Mouse (Mus musculus): ENCODE results near the gene Bgn. TPM values are rescaled to one million over a fixed set of nuclear protein-coding genes. Genes with fewer than 3 reads are reported as not detected.

Bgn gene
- polyA plus RNA-seq (2015; fragmentation: Nextera tagmentation; extraction: Ambion mirVana) = 175 and 176 TPM in 2 replicates

GRCm38 (mm10) chrX:73483484-73483810 is at the start of gene Bgn:
Gene Bgn (plus strand): TSS chrX:73483602.
- ATAC-seq (peak; percentile 62), DNase-seq (ENCODE audit: low spot score) (peak; percentile 64)
- Histone ChIP-seq H3K27ac (ENCODE audit: low read length) (peak within 1 kb of the TSS; percentile 72), H3K4me2 (replicated peaks; ENCODE audit: low read depth, low read length) (peak within 1 kb of the TSS; percentile 49), H3K9me3 (ENCODE audit: low read length) (no peaks in the 10 kb centered on the region), H3K27me3 (replicated peaks; ENCODE audit: insufficient read depth, low read length) (no peaks in the 10 kb centered on the region), H3K36me3 (ENCODE audit: insufficient read depth, low read length) (no peaks in the 10 kb centered on the region), H3K9ac (replicated peaks; ENCODE audit: low read depth) (peak within 1 kb of the TSS; percentile 36), H3K4me1 (ENCODE audit: insufficient read depth, low read depth, low read length) (no peaks in the 10 kb centered on the region; the same call in 1 of the 2 replicates), H3K4me3 (ENCODE audit: low read depth, low read length) (peak within 1 kb of the TSS; percentile 32)
- 17% methylated on average over 10 of the region's 14 CpGs for WGBS
- no peak for TF ChIP-seq EP300 (IDR thresholded peaks at IDR 0.05)
- no peak for TF ChIP-seq CTCF (IDR thresholded peaks at IDR 0.05)

GRCm38 (mm10) chrX:73435252-73435651 is 48.1 kb upstream of the Bgn start, which contains the start of gene Trex2:
Gene Trex2 (minus strand): TSS chrX:73435344.
- 44% methylated on average over 11 of the region's 11 CpGs for WGBS
- DNase-seq (ENCODE audit: low spot score) = no peak

GRCm38 (mm10) chrX:73441428-73441827 is 42.0 kb upstream of the Bgn start:
- Histone ChIP-seq H3K4me2 (replicated peaks; ENCODE audit: low read depth, low read length) (no peak overlapping the region), H3K9me3 (ENCODE audit: low read length) (no peaks in the 10 kb centered on the region), H3K4me1 (ENCODE audit: insufficient read depth, low read depth, low read length) (no peaks in the 10 kb centered on the region), H3K27me3 (replicated peaks; ENCODE audit: insufficient read depth, low read length) (no peaks in the 10 kb centered on the region), H3K9ac (replicated peaks; ENCODE audit: low read depth) (no peak overlapping the region), H3K27ac (ENCODE audit: low read length) (no peak overlapping the region), H3K4me3 (ENCODE audit: low read depth, low read length) (no peak overlapping the region), H3K36me3 (ENCODE audit: insufficient read depth, low read length) (no peaks in the 10 kb centered on the region)
- ATAC-seq (no peak), DNase-seq (ENCODE audit: low spot score) (no peak)
- 64% methylated on average over 2 of the region's 2 CpGs for WGBS
- TF ChIP-seq EP300 (IDR thresholded peaks at IDR 0.05) = no peak
- TF ChIP-seq CTCF (IDR thresholded peaks at IDR 0.05) = no peak

More at GRCm38 (mm10) chrX:73435252-73435651, 48.1 kb upstream of the Bgn start, which contains the start of gene Trex2:
- TF ChIP-seq EP300 (IDR thresholded peaks at IDR 0.05) (no peak), CTCF (IDR thresholded peaks at IDR 0.05) (no peak)
- no peaks in the 10 kb centered on the region for H3K4me1 ChIP-seq (ENCODE audit: insufficient read depth, low read depth, low read length)
- H3K9ac ChIP-seq (replicated peaks; ENCODE audit: low read depth) = no peak within 1 kb of the TSS
- no peak within 1 kb of the TSS for H3K27ac ChIP-seq (ENCODE audit: low read length)
- H3K27me3 ChIP-seq (replicated peaks; ENCODE audit: insufficient read depth, low read length) = no peaks in the 10 kb centered on the region
- H3K4me3 ChIP-seq (ENCODE audit: low read depth, low read length) = no peak within 1 kb of the TSS
- no peak within 1 kb of the TSS for H3K4me2 ChIP-seq (replicated peaks; ENCODE audit: low read depth, low read length)
- peak; percentile 26; the same call in 1 of the 2 replicates for ATAC-seq
- no peaks in the 10 kb centered on the region for H3K36me3 ChIP-seq (ENCODE audit: insufficient read depth, low read length)
- no peaks in the 10 kb centered on the region for H3K9me3 ChIP-seq (ENCODE audit: low read length)

- Histone ChIP-seq H3K4me1 (ENCODE audit: insufficient read depth, low read depth, low read length) (no peaks in the 10 kb centered on the region), H3K27ac (ENCODE audit: low read length) (no peak overlapping the region), H3K4me2 (replicated peaks; ENCODE audit: low read depth, low read length) (no peak overlapping the region), H3K9me3 (ENCODE audit: low read length) (no peaks in the 10 kb centered on the region), H3K36me3 (ENCODE audit: insufficient read depth, low read length) (no peaks in the 10 kb centered on the region), H3K9ac (replicated peaks; ENCODE audit: low read depth) (no peak overlapping the region), H3K4me3 (ENCODE audit: low read depth, low read length) (no peak overlapping the region), H3K27me3 (replicated peaks; ENCODE audit: insufficient read depth, low read length) (no peaks in the 10 kb centered on the region)
- ATAC-seq (no peak), DNase-seq (ENCODE audit: low spot score) (no peak)
- 28% methylated on average over 2 of the region's 2 CpGs for WGBS
- peak; percentile 77 for TF ChIP-seq CTCF (IDR thresholded peaks at IDR 0.05)
- no peak for TF ChIP-seq EP300 (IDR thresholded peaks at IDR 0.05)
Observed at GRCm38 (mm10) chrX:73451949-73452348, 31.5 kb upstream of the Bgn start.

GRCm38 (mm10) chrX:73458877-73459392 is 24.5 kb upstream of the Bgn start, which contains the start of gene Haus7:
Gene Haus7 (minus strand): TSS chrX:73459044.
- WGBS = 11% methylated on average over 25 of the region's 26 CpGs
- Histone ChIP-seq H3K4me2 (replicated peaks; ENCODE audit: low read depth, low read length) (peak within 1 kb of the TSS; percentile 54), H3K27me3 (replicated peaks; ENCODE audit: insufficient read depth, low read length) (no peaks in the 10 kb centered on the region), H3K4me1 (ENCODE audit: insufficient read depth, low read depth, low read length) (peaks cover 3% of the 10 kb centered on the region; the same call in 1 of the 2 replicates), H3K9me3 (ENCODE audit: low read length) (no peaks in the 10 kb centered on the region), H3K4me3 (ENCODE audit: low read depth, low read length) (peak within 1 kb of the TSS; percentile 48), H3K36me3 (ENCODE audit: insufficient read depth, low read length) (no peaks in the 10 kb centered on the region), H3K9ac (replicated peaks; ENCODE audit: low read depth) (no peak within 1 kb of the TSS), H3K27ac (ENCODE audit: low read length) (no peak within 1 kb of the TSS)
- peak; percentile 97 for DNase-seq (ENCODE audit: low spot score)
- peak; percentile 74 for TF ChIP-seq CTCF (IDR thresholded peaks at IDR 0.05)
- no peak for TF ChIP-seq EP300 (IDR thresholded peaks at IDR 0.05)
- peak; percentile 100 for ATAC-seq

- H3K4me1 ChIP-seq (ENCODE audit: insufficient read depth, low read depth, low read length) = peaks cover 3% of the 10 kb centered on the region; the same call in 1 of the 2 replicates
- no peak overlapping the region for H3K27ac ChIP-seq (ENCODE audit: low read length)
- ATAC-seq (no peak), DNase-seq (ENCODE audit: low spot score) (no peak)
- 79% methylated on average over 4 of the region's 4 CpGs for WGBS
- H3K9me3 ChIP-seq (ENCODE audit: low read length) = no peaks in the 10 kb centered on the region
- TF ChIP-seq EP300 (IDR thresholded peaks at IDR 0.05) (no peak), CTCF (IDR thresholded peaks at IDR 0.05) (no peak)
- no peaks in the 10 kb centered on the region for H3K27me3 ChIP-seq (replicated peaks; ENCODE audit: insufficient read depth, low read length)
- no peak overlapping the region for H3K4me3 ChIP-seq (ENCODE audit: low read depth, low read length)
- H3K4me2 ChIP-seq (replicated peaks; ENCODE audit: low read depth, low read length) = no peak overlapping the region
- H3K36me3 ChIP-seq (ENCODE audit: insufficient read depth, low read length) = no peaks in the 10 kb centered on the region
- H3K9ac ChIP-seq (replicated peaks; ENCODE audit: low read depth) = no peak overlapping the region
Observed at GRCm38 (mm10) chrX:73460792-73461191, 22.6 kb upstream of the Bgn start.
